Mouse (Mus musculus) hindlimb bud, embryonic 11.5 days (tissue): ENCODE measurements around the gene Ptchd3.

Source experiments
- DNase-seq: peaks from one replicate; pipeline ENCODE4 v3.0.0-alpha.2; 2012; ENCODE audit warnings: low read depth, low spot score; ENCODE audit errors: extremely low spot score

Ptchd3 gene

DNA sequence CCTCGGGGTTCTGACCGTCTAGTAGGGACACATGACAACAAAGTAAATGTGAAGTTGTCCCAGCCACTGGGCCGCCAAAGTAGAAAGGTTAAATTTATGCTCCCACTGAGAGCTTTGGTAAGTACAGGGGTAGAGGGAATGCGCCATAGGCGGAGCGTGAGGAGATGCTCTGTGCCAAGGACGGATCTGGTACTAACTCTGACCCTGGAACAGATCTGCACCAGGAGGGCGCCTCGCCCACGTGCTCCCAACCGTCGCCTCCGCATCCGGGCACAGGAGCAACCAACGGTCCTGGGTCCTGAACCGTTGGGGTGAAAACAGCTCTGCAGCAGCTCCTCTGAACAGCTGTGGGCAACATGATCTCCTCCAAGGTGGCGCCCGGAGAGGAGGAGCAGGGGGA lies at the start of gene Ptchd3:
TSS of gene Ptchd3 (plus strand) at position 301 of the 400 bp plus-strand sequence.
- no peak for DNase-seq

DNA sequence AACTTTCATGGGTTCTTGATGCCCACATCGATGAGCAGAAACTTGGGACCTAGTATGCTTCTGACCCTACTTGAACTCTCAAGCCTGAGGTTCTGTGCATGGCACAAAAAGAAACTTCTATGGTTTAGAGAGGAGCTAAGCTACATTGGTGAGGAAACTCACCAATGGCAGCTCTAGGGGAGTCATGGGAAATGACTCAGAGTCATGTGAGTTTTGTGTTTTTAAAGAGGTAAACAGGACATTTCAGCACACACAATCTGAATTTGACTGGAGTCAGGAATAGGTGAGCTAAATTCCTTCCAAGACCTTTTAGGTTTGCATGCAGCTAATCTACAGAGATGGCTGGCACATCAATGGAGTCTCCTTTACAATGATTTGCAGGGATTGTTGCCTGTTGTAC lies 48.2 kb upstream of the Ptchd3 start:
- DNase-seq = no peak

- no peak for DNase-seq
Measured at GRCm38 (mm10) chr11:121787456-121787855, 42.6 kb upstream of the Ptchd3 start.

DNA sequence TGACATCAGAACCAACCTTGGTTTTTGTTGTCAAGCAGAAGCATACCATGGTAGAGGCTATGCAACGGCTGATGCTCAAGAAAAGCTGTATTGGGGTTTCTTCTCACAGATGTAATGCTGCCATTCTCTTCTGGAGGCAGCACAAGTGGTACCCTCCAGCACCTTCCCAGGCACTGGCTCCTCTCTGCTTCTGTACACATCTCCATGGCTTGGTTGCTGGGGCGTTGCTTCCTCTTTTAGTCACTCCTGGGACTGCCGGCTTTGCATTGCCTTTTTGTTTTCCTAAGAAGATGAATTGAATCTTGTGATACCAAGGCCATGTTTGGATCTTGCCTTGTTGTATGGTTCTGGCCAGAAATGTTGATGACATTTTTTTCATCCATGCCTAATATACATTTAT lies 40.5 kb upstream of the Ptchd3 start:
- no peak for DNase-seq

- DNase-seq = no peak
Measured at GRCm38 (mm10) chr11:121790671-121791094, 39.4 kb upstream of the Ptchd3 start.

DNA sequence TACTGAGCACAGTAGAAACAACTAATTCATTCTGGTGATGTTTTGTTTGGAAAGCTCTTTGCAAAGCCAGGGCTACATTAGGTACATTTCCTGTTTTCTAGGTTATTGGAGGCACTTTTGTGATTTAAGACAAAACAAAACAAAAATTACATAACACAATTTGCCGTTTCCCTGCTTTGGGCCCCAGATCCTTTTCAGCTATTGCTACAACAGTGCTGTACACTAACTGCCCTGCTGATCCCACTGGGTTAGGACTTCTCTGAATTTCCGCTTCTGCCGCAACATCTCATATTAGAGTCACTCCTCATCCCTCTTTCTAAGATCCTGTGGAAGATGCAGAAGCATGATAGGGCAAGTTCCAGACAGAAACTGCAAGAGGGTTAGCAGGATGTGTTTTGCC lies 38.6 kb upstream of the Ptchd3 start:
- no peak for DNase-seq

DNA sequence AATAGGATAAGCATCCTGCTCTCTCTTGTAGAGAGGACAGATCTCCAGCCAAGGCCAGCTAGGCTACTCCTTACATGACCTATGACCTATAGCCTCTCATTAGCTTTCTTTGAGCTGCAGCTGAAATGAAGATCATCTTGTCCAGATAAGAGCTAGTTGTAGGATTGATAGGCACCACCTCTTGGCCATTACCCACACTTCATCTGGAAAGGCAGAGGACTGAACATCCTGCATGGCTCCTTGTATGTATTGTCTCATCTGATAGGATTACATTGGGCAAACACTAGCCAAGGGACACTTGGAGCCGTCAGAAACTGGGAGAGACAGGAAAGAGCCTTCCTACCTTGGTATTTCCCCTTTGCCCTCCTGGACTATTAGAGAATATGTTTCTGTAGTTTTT lies 38.1 kb upstream of the Ptchd3 start:
- no peak for DNase-seq

DNA sequence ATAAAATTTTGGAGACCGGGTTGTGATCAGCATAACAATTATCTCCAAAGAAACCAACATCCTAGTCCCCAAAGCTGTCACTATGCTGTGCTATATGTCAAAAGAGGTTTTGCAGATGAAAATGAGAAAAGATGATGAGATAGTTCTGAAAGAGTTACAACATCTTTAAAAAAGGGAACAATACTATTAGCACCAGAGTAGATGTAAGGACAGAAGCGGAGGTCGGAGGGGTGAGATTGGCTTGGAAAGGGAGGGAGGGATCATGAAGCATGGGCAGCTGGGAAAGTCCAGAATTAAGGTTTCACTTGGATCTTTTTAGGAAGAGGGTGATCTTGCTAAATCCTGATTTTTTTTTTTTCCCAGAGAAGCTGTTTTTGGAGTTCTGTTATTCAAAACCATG lies 36.5 kb upstream of the Ptchd3 start:
- DNase-seq = no peak

DNA sequence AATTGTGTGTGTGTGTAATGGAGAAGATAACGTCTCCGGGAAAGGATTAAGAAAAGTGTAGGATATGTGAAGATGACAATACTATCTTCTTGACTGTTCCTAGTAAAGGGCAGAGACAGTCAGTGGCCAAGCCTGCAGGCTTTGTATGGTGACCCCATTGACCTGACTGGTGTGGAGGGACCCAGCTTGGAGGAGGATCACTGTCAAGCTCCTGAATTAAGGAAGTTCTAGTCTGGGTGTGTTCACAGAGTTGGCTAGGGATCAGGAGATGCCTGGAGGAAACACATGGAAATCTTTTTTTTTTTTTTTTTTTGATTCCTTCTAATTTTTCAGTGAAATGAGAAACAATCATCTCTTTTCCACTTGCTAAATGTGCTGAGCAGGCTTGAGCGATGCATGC lies 35.9 kb upstream of the Ptchd3 start:
- no peak for DNase-seq

DNA sequence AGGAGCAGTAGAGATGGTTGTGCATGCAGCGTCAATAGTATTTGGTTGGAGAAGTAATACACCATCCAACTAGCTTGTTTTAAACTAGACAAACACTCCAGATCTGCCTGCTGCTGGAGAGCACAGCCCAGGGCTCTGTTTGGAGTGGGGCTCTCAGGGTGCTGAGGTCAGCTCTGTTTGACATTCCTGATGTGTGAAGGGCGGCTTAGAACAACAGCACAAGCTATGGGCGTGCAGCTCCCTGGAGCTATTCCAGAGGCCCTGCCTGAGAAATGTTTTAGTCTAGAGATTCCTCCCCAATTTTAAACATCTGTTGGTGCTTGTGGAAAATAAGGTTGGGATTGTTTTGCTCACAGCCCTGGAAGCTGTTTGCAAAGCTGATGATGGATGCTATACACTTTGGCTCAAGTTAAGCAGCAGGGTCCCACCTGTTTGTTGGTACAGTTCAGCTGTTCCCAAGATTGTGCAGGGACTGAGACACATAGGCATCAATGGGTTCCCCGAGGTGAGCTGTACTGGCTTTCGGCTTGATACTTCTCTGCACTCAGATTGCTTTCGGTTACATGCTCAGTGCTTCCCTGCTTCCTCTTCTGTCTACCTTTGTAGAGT lies 35.4 kb upstream of the Ptchd3 start:
- DNase-seq = no peak

GRCm38 (mm10) chr11:121795978-121796377 lies 34.1 kb upstream of the Ptchd3 start:
- DNase-seq = no peak

- no peak for DNase-seq
Measured at GRCm38 (mm10) chr11:121798591-121798990, 31.5 kb upstream of the Ptchd3 start.

GRCm38 (mm10) chr11:121799746-121800299 lies 30.2 kb upstream of the Ptchd3 start:
- DNase-seq = no peak

DNA sequence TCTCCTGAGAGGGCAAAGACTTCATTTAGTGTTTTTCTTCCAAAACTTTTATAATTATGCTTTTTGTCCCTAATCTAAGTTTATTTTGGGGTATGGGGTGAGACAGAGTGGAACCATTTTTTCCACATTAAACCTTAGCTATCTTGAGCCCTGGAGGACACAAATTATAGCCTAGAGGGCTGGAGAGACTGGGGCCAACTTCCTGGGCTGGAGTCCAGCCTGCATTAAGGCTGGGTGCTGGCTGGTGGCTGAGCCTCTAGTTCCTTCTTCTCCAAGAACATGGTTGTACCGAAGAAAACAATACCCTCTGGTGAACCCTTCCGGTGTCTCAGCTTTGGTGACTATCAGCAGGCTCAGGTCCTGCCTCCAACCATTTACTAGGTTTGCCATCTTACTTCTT lies 27.3 kb upstream of the Ptchd3 start:
- DNase-seq = no peak

- DNase-seq = no peak
Measured at GRCm38 (mm10) chr11:121804258-121805027, 25.6 kb upstream of the Ptchd3 start.

- DNase-seq = peak; percentile 66
Measured at GRCm38 (mm10) chr11:121808204-121808852, 21.7 kb upstream of the Ptchd3 start.

DNA sequence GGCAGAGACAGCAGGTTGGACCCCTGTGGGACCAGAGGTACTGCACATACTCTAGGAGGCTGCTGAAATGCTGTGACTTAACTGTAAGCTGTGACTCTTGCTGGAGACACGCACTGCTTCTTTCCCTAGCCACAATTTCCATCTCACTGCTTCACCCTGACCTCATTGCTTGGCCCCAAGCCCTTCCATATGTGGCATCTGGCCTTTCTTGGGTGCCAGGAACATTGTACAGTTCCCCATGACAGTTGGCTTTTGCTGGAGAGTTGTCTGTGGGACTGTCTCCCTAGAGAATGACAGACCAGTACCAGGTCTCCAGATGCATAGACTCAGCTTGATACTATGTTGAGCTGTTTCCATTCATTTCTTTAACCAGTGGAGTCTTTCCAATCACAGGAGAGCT lies 21.2 kb upstream of the Ptchd3 start:
- DNase-seq = no peak

DNA sequence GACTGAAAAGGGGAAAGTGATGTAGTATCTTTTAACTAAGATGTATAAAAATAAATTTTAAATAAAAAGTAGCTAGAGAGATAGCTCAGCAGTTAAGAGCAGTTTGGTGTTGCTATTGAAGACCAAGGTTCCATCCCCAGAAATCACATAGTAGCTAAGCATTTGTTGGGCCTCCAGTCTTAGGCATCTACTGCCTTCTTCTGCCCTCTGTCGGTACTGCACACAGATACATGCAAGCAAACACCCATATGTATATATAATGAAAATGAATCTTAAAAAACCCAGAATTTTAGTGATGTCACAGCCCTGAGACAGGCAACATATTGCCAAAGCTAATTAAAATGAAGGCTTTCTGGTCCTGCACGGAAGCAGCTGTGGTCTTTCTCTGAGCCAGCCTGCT lies 15.9 kb downstream of the Ptchd3 start:
- no peak for DNase-seq

- DNase-seq = peak; percentile 39
Measured at GRCm38 (mm10) chr11:121847790-121848299, 17.8 kb downstream of the Ptchd3 start.
